Mouse (Mus musculus) R1 (cell line): ENCODE measurements around the gene Ifitm2.
"Not testable (repeated sequence)": the region's sequence is repeated elsewhere in the genome, so short reads cannot be mapped to it uniquely, and the experiment has no call there.

Source experiments
- DNase-seq: peaks from one replicate; pipeline ENCODE4 v3.0.0-alpha.2; 2018; ENCODE audit warnings: low read depth, low spot score

Gene Ifitm2

GRCm38 (mm10) chr7:140968710-140969109 is 12.9 kb upstream of the Ifitm2 start:
- not testable (repeated sequence) for DNase-seq

- peak; percentile 91 for DNase-seq
These were observed 12.2 kb upstream of the Ifitm2 start for GRCm38 (mm10) chr7:140967862-140968591.

DNA sequence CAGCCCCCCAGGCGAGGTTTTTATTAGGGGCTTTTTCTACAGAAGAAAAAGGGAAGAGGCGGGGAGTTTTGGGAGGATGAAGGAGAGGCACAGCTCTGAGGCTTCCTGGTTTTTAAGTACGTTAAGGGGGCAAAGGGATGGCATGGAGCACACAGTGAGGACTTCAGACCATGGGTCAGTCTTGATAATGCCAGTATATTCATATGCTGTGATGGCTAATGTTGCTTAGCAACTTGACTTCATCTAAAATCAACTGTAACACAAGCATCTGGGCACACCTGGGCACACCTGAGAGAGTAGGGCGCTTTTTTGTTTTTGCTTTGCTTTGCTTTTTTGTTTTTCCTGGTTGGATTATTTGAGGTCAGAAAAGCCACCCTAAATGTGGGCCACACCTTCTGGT is 11.1 kb upstream of the Ifitm2 start, which contains the start of gene Ifitm1:
TSS of gene Ifitm1 (plus strand) at position 301 of the 400 bp plus-strand sequence.
- DNase-seq = no peak

DNA sequence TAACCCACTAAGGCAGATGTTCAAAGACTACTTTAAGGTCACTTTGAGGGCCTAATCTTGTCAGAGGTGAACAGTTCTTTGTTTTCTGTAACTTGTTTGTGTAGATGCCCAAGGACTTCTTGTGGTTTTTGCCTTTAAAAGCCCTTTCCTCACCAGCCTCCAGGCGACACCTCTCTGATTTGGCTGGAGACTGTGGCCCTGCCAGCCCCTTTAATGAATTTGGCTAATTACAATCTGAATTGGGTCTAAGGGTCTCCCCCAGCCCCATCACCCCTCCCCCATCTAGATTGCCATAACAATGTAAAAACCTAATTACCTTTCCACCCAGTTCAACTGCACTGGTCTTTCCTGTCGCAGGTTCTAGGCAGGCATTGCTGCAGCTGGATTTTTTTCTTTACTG is 6.9 kb upstream of the Ifitm2 start:
- peak; percentile 57 for DNase-seq

DNA sequence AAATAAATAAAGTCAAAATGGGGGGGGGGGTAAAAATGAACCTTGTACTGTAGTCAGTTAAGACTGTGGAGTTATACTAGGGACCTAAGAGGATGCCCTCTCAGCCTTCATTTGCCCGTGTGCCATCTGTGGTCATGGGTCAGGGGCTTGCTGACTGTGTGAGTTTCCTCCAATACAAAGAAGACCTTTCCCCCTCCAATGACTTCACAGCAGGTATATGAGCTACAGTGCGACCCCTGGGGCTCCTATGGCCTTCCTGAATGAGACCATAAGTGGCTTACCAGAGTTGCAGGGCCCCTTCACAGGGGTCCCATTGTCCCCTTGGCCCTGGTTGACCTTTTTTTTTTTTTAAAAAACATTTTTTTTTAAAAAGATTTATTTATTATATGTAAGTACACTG is 5.6 kb upstream of the Ifitm2 start:
- DNase-seq = no peak

GRCm38 (mm10) chr7:140960026-140960425 is 4.2 kb upstream of the Ifitm2 start:
- DNase-seq = peak; percentile 71

- DNase-seq = peak; percentile 95
These were observed 3.6 kb upstream of the Ifitm2 start for GRCm38 (mm10) chr7:140959181-140959901.

GRCm38 (mm10) chr7:140956556-140956869 is 726 bp upstream of the Ifitm2 start:
- DNase-seq = no peak

DNA sequence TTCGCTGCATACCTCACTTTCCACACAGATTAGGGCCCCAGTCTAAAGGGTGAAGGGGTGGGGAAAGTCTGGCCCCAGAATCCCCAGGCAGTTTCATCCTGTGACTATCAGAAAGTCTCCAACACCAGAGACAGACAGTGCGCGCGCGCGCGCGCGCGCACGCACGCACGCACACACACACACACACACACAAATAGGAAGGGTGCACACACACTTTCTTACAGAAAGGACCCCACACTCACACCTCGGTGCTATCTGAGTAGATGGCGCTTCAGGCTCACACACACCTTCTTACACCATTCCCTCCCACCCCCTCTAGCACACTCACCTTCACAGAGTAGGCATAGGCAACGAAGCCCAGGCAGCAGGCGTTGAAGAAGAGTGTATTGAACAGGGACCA is 445 bp downstream of the Ifitm2 start:
- peak; percentile 50 for DNase-seq

GRCm38 (mm10) chr7:140954733-140955071 is 1.1 kb downstream of the Ifitm2 start:
- peak; percentile 62 for DNase-seq

DNA sequence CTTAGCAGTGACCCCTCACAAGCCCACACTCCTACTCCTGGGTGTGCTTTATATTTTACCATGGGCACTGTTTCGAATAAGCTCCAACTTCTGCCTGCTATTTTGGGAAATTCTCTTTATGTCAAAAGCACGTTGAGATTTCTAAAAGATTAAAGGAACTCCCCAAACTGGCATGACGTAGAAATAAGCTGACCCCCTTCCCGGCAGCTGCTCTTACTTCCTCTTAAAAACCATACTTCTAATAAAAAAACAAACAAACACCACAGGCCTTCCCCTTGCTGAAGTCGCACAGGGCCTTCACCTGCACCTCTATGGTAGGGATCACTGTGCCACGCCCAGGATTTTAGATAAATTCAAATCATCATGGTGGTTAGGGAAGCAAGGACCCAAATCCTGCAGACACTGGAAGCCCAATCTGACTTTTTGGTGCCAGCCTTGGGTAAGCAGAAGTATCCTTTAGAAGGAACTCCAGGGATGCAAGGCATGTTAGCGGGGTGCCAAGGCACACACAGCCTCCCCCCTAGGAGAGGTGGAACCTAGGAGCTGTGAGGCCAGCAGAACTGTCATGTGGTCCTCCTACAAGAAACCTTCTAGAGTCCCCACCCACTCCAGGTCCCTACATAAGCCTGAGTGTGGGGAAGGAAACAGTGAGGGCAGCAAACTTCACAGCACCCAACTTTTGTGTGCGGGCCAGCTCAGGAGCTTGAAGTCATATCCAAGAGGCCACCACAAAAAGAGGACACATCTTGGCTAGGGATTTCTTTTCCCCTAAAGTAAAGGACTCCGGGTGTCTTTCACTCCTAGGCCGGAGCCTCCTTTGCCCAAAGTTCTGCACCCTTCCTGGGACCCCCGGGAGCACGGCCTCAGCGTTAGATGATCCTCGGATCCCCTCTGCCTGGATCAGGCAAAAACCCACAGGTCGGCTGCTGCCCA is 1.7 kb downstream of the Ifitm2 start:
- no peak for DNase-seq

DNA sequence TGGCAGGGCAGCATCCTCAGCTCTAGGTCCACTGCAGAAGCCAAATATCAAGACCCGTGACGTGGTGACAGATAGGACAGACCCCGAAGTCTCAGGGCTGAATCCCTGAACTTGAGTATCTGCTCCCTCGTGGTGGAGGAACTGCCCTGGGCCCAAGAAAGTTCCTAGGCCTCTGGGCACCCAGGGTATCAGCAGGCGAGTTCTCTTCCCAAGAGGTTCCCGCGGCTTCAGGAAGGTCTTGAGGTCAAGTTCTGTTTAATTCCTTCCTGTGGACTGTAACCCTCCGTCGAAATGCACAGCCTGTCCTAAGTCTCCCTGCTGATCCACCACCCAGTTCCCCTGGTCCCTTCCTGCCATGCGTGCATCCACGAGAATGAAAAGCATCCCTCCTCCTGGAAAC is 2.7 kb downstream of the Ifitm2 start:
- DNase-seq = no peak

- no peak for DNase-seq
These were observed 3.3 kb downstream of the Ifitm2 start for GRCm38 (mm10) chr7:140952441-140952840.

DNA sequence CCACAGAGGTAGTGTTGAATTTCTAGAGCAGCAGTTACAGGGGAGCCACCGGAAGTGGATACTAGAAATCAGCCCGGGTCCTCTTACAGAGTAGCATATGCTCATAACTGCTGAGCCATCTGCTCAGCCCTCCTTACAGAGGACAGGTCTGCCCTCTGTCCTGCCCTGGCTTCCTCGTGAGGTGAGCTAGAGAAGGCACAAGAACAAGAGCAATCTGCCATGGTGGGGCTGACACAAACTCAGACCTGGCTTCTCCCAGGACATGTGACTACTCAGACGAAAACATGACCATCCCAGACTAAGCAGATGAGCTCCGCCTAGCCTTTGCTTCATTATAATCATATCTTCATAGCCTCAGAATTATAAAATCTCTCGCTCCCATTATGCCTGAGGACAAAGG is 4.0 kb downstream of the Ifitm2 start:
- no peak for DNase-seq

GRCm38 (mm10) chr7:140951051-140951450 is 4.7 kb downstream of the Ifitm2 start:
- no peak for DNase-seq

DNA sequence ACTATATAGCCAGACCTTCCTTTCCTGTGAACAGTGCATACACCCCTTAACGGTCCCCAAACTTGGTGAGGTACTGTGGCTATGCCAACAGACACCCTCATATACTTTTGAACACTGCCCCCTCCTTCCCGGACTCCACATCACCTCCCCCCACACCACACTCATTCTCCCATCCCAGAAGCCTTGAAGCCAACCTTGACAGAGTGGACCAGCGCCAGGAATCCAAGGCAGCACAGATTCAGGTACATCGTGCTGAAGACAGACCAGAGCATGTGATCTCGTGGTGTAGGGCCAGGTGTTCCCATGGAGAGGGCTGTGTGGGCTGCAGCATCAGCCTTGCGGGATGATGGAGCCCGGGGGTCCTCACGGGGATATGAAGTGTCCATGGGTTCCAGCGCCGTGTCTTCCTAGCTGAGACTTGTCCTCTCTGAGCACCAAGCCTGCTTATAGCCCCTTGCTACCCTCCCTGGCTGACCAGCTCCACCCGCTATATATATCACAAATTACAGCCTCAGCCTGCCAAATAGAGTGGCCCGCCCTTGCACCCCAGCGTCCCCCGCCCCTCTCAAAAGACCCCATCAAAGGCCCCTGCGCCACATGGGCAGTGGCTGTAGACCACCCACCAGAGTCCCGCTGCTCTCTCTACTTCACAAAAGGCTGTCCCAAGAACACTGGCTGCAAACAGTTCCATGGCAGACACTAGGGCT is 5.8 kb downstream of the Ifitm2 start, which contains the start of gene Ifitm5:
TSS of gene Ifitm5 (minus strand) at position 468 of the 707 bp plus-strand sequence.
- DNase-seq = no peak

- no peak for DNase-seq
These were observed 6.5 kb downstream of the Ifitm2 start for GRCm38 (mm10) chr7:140949255-140949654.

GRCm38 (mm10) chr7:140948161-140948560 is 7.6 kb downstream of the Ifitm2 start:
- no peak for DNase-seq

- DNase-seq = no peak
These were observed 8.8 kb downstream of the Ifitm2 start for GRCm38 (mm10) chr7:140946980-140947379.

GRCm38 (mm10) chr7:140946311-140946710 is 9.5 kb downstream of the Ifitm2 start:
- no peak for DNase-seq

GRCm38 (mm10) chr7:140945247-140945646 is 10.5 kb downstream of the Ifitm2 start:
- no peak for DNase-seq
